Mouse (Mus musculus) bone marrow macrophage, adult 2 months (primary cell): ENCODE results near the gene Pxn.

Experiments
- CTCF ChIP-seq: IDR thresholded peaks from 2 replicates; pipeline ENCODE4 v1.5.1; 2012; ENCODE audit warnings: low read depth, mild to moderate bottlenecking, low read length, moderate library complexity
- POLR2A ChIP-seq: IDR thresholded peaks from 2 replicates; pipeline ENCODE4 v1.6.1; 2012; ENCODE audit warnings: mild to moderate bottlenecking, low read depth, low read length, borderline replicate concordance

GRCm38 (mm10) chr5:115465642-115466420 lies 40.6 kb upstream of the Pxn start, which contains the start of gene Pla2g1b:
- TF ChIP-seq POLR2A (no peak), CTCF (no peak)
